Mouse (Mus musculus) CH12.LX (cell line): ENCODE measurements around the gene Ppp1r9b. TPM values are rescaled to one million over a fixed set of nuclear protein-coding genes. Genes with fewer than 3 reads are reported as not detected.

Experiments used
- DNase-seq: peaks from one replicate; pipeline ENCODE4 v3.0.0-alpha.2; 2013; ENCODE audit errors: extremely low read depth
- H3K27ac ChIP-seq: 2 replicates; pipeline ENCODE4 v1.5.1; 2012; ENCODE audit warnings: low read depth, mild to moderate bottlenecking, control low read depth, moderate library complexity; ENCODE audit not compliant: insufficient read depth
- H3K27me3 ChIP-seq: replicated peaks from 2 replicates; pipeline ENCODE3; 2012; ENCODE audit warnings: inconsistent platforms
- H3K36me3 ChIP-seq, 2 experiments: replicated peaks in 1 of 2; 2 replicates each; pipeline versions ENCODE3 to v1.6.1; 2012; ENCODE audit warnings: inconsistent platforms in 1 of 2, low read length in 1 of 2, mild to moderate bottlenecking in 1 of 2, mixed read lengths in 1 of 2, moderate library complexity in 1 of 2; ENCODE audit not compliant: control insufficient read depth in 1 of 2, insufficient read depth in 1 of 2
- H3K4me1 ChIP-seq, 2 experiments: 2 replicates each; pipeline ENCODE4 v1.6.1; 2012; ENCODE audit warnings: inconsistent platforms in 1 of 2, moderate library complexity in 1 of 2; ENCODE audit not compliant: insufficient read depth in 2 of 2, control insufficient read depth in 1 of 2
- H3K4me2 ChIP-seq: 2 replicates; pipeline ENCODE4 v1.6.1; 2012; ENCODE audit warnings: low read depth, mild to moderate bottlenecking, control low read depth; ENCODE audit not compliant: poor library complexity, insufficient read depth, severe bottlenecking
- H3K4me3 ChIP-seq, 3 experiments: fragments of 150-350 bp in 1 of 3; sonication (generic) in 1 of 3; replicated peaks in 1 of 3; 2 replicates each; pipeline versions ENCODE3 to v1.5.1; 2011 to 2012; ENCODE audit warnings: low read depth in 2 of 3, low read length in 2 of 3, mild to moderate bottlenecking in 2 of 3, moderate library complexity in 2 of 3, control low read depth in 1 of 3, improper control_type of control experiment in 1 of 3, inconsistent platforms in 1 of 3, mixed read lengths in 1 of 3; ENCODE audit not compliant: poor library complexity in 1 of 3
- H3K79me2 ChIP-seq: replicated peaks from 2 replicates; pipeline ENCODE4 v1.6.1; 2012; ENCODE audit warnings: mild to moderate bottlenecking, moderate library complexity; ENCODE audit not compliant: control insufficient read depth, poor library complexity, insufficient read depth, severe bottlenecking; ENCODE audit errors: extremely low read depth
- H3K9ac ChIP-seq: 2 replicates; pipeline ENCODE4 v1.6.1; 2012; ENCODE audit warnings: low read depth, mild to moderate bottlenecking, control low read depth, moderate library complexity; ENCODE audit not compliant: insufficient read depth
- H3K9me3 ChIP-seq: replicated peaks from 2 replicates; pipeline ENCODE3; 2012; ENCODE audit warnings: low read length, inconsistent platforms, mixed read lengths
- BHLHE40 ChIP-seq: IDR thresholded peaks from 2 replicates; pipeline ENCODE4 v1.6.1; 2011; ENCODE audit warnings: mild to moderate bottlenecking, low read depth, low read length, improper control_type of control experiment
- CHD2 ChIP-seq: IDR thresholded peaks from 2 replicates; pipeline ENCODE4 v1.6.1; 2011; ENCODE audit warnings: low read length, improper control_type of control experiment
- ELF1 ChIP-seq: IDR thresholded peaks from 2 replicates; pipeline ENCODE4 v1.6.1; 2014; ENCODE audit warnings: low read depth, mild to moderate bottlenecking, inconsistent platforms, low read length, improper control_type of control experiment
- ETS1 ChIP-seq: conservative IDR thresholded peaks from 2 replicates; pipeline ENCODE4 v1.6.1; 2012; ENCODE audit warnings: low read depth, mild to moderate bottlenecking, inconsistent platforms, low read length, improper control_type of control experiment, moderate library complexity
- GABPA ChIP-seq: IDR thresholded peaks from 2 replicates; pipeline ENCODE4 v1.6.1; 2012; ENCODE audit warnings: low read depth, low read length, improper control_type of control experiment, inconsistent platforms; ENCODE audit not compliant: insufficient replicate concordance
- HCFC1 ChIP-seq: IDR thresholded peaks from 2 replicates; pipeline ENCODE4 v1.6.1; 2012; ENCODE audit warnings: low read depth, mild to moderate bottlenecking, inconsistent platforms, low read length, improper control_type of control experiment
- JUND ChIP-seq: conservative IDR thresholded peaks from 2 replicates; pipeline ENCODE4 v1.6.1; 2011; ENCODE audit warnings: low read depth, low read length, improper control_type of control experiment
- KAT2A ChIP-seq: IDR thresholded peaks from 2 replicates; pipeline ENCODE4 v1.6.1; 2012; ENCODE audit warnings: low read length, improper control_type of control experiment, inconsistent platforms; ENCODE audit not compliant: insufficient replicate concordance
- MAFK ChIP-seq: IDR thresholded peaks from 2 replicates; pipeline ENCODE4 v1.6.1; 2011; ENCODE audit warnings: low read length, improper control_type of control experiment; ENCODE audit not compliant: insufficient replicate concordance
- MAX ChIP-seq: IDR thresholded peaks from 2 replicates; pipeline ENCODE4 v1.6.1; 2011; ENCODE audit warnings: low read length, improper control_type of control experiment
- MAZ ChIP-seq: IDR thresholded peaks from 2 replicates; pipeline ENCODE4 v1.6.1; 2012; ENCODE audit warnings: low read depth, mild to moderate bottlenecking, inconsistent platforms, low read length, improper control_type of control experiment, moderate library complexity
- MEF2A ChIP-seq: IDR thresholded peaks from 2 replicates; pipeline ENCODE4 v1.6.1; 2014; ENCODE audit warnings: low read depth, mild to moderate bottlenecking, inconsistent platforms, low read length, improper control_type of control experiment, borderline replicate concordance
- NELFE ChIP-seq: IDR thresholded peaks from 2 replicates; pipeline ENCODE4 v1.6.1; 2011; ENCODE audit warnings: low read depth, low read length, improper control_type of control experiment
- POLR2A ChIP-seq: IDR thresholded peaks from 2 replicates; pipeline ENCODE4 v1.6.1; 2011; ENCODE audit warnings: low read depth, mild to moderate bottlenecking, improper control_type of control experiment, low read length
- RCOR1 ChIP-seq: conservative IDR thresholded peaks from 2 replicates; pipeline ENCODE4 v1.6.1; 2012; ENCODE audit warnings: low read depth, mild to moderate bottlenecking, inconsistent platforms, low read length, improper control_type of control experiment
- SIN3A ChIP-seq: IDR thresholded peaks from 2 replicates; pipeline ENCODE4 v1.6.1; 2012; ENCODE audit warnings: low read length, improper control_type of control experiment, inconsistent platforms
- SMC3 ChIP-seq: IDR thresholded peaks from 2 replicates; pipeline ENCODE4 v1.6.1; 2011; ENCODE audit warnings: low read depth, low read length, improper control_type of control experiment
- TBP ChIP-seq: conservative IDR thresholded peaks from 2 replicates; pipeline ENCODE4 v1.6.1; 2011; ENCODE audit warnings: low read depth, low read length, improper control_type of control experiment
- USF1 ChIP-seq: IDR thresholded peaks from 2 replicates; pipeline ENCODE4 v1.6.1; 2014; ENCODE audit warnings: low read depth, mild to moderate bottlenecking, inconsistent platforms, low read length, improper control_type of control experiment
- USF2 ChIP-seq: conservative IDR thresholded peaks from 2 replicates; pipeline ENCODE4 v1.6.1; 2011; ENCODE audit warnings: low read depth, low read length, improper control_type of control experiment
- ZC3H11A ChIP-seq: IDR thresholded peaks from 2 replicates; pipeline ENCODE4 v1.6.1; 2012; ENCODE audit warnings: low read depth, mild to moderate bottlenecking, inconsistent platforms, low read length, improper control_type of control experiment
- ZMIZ1 ChIP-seq: IDR thresholded peaks from 2 replicates; pipeline ENCODE4 v1.6.1; 2012; ENCODE audit warnings: low read depth, mild to moderate bottlenecking, inconsistent platforms, low read length, improper control_type of control experiment
- dilution Hi-C: fragments of 300-500 bp; cut with MboI; formaldehyde crosslinking; loops from 2 replicates; pipeline ENCODE4 v1.14.3; 2020; ENCODE audit warnings: low sequenced_read_pairs; ENCODE audit not compliant: extremely low pct_unique_long_range_greater_than_20kb, extremely low pct_ligation_motif_present
- in situ Hi-C: fragments of 300-500 bp; cut with MboI; formaldehyde crosslinking; loops from 3 replicates; pipeline ENCODE4 v1.14.3; 2019; ENCODE audit warnings: low sequenced_read_pairs, low pct_ligation_motif_present, low pct_unique_long_range_greater_than_20kb, mixed read lengths
- polyA plus RNA-seq: library from polyadenylated mRNA; unstranded; fragments of >175 nt; gene quantifications from 2 replicates; pipeline ENCODE4 v1.2.1, GENCODE M21; 2012; ENCODE audit warnings: low read depth; ENCODE audit not compliant: insufficient read length
- total RNA-seq, 2 experiments: library from RNA; depleted of rRNA; stranded (reverse); fragments of 300-350 nt in 1 of 2; fragments of >200 nt in 1 of 2; gene quantifications; 2 replicates each; pipeline ENCODE4 v1.2.3; 2012 to 2014

Ppp1r9b gene
- total and polyA plus RNA-seq, 3 experiments, result 7.8 to 21.8 (median 21.2) TPM

DNA sequence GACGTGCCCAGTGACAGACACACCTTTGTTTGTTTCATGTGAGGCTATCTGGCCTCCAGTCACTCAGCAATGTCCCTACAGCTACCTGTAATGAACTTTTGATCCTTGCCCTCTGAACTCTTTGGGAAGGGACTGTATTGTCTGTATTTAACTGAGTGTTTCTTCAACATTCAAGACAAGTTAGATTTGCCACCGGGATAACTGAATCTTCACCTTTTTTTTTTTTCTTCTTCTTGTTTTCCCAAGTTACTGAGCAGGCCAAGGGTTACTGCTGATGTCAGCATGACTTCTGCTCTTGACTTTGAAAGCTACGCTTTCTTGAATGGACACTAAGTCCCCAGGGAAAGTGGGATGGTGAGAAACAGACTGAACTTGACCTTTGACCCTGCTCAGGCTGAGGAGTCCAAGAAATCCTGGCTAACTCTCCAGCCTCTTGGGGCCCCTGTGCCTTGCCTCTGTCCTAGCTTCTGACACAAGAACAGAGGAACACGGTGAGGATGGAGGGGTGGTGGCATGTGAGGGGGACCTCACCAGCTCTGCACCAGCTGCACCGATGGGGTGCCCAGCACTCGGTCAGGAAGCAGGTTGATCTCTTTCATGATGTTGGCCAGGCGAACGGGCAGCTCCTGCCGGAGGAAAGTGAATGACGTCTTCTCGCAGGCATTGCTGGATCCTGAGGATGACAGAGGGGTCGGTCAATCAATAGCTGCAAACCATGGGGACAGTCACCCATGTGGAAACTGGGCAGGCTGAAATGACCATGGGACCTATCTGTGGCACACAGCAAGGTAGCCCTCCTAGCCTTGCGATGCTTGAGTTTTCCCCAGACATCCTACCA is 48.2 kb downstream of the Ppp1r9b start:
- H3K9ac ChIP-seq, result no peak overlapping the region
- in situ Hi-C loops (no loop called here), dilution Hi-C loops (no loop called here)
- H3K27ac ChIP-seq, result no peak overlapping the region
- TF ChIP-seq POLR2A, result no peak
- TF ChIP-seq SMC3, result no peak
- 0 out of 2 replicates have a peak, but pooled peaks have one; percentile 21 for TF ChIP-seq MAFK
- no peak for TF ChIP-seq ZC3H11A
- no peak for TF ChIP-seq MEF2A
- TF ChIP-seq ZMIZ1, result no peak
- no peak for TF ChIP-seq NELFE
- no peak for TF ChIP-seq HCFC1
- H3K4me1 ChIP-seq, result peaks cover 0 to 13% of the 10 kb centered on the region in 2 experiments; a peak in 3 of 4 replicates
- no peaks in the 10 kb centered on the region for H3K9me3 ChIP-seq
- peaks cover 0 to 3% of the 10 kb centered on the region in 2 experiments for H3K36me3 ChIP-seq
- DNase-seq, result no peak
- no peak overlapping the region for H3K4me3 ChIP-seq
- no peak overlapping the region for H3K4me2 ChIP-seq
- H3K79me2 ChIP-seq, result no peaks in the 10 kb centered on the region
- H3K27me3 ChIP-seq, result peaks cover 77% of the 10 kb centered on the region

DNA sequence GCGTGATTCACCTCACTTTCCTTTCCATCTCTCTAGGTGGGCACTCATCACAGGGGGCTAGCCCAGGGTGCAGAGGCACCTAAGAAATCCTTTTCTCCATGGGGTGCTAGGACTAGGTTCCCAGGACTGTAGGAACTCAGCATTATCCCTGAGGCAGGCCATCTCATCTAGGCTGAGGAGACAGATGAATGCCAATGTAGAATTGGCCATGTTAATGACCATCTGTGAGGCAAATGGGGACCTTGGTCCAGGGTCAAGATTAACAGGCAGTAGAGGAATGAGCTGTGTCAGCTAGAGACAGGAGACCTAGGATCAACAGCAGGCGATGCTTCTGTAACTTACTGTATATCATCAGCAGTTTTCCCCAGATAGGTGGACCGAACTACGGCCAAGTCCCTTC is 48.9 kb downstream of the Ppp1r9b start:
- Histone ChIP-seq H3K9me3 (no peaks in the 10 kb centered on the region), H3K4me3 (no peak overlapping the region), H3K4me1 (peaks cover 0 to 13% of the 10 kb centered on the region in 2 experiments; a peak in 3 of 4 replicates), H3K27me3 (peaks cover 70% of the 10 kb centered on the region), H3K27ac (no peak overlapping the region), H3K9ac (no peak overlapping the region), H3K4me2 (no peak overlapping the region), H3K36me3 (peaks cover 4 to 10% of the 10 kb centered on the region in 2 experiments), H3K79me2 (no peaks in the 10 kb centered on the region)
- TF ChIP-seq MAX (no peak), ZC3H11A (no peak), BHLHE40 (no peak), HCFC1 (no peak), JUND (no peak), SIN3A (no peak), USF1 (no peak), USF2 (no peak), POLR2A (no peak), TBP (no peak), NELFE (no peak), RCOR1 (no peak), KAT2A (no peak), MAZ (no peak), GABPA (no peak), ELF1 (no peak), ETS1 (no peak), CHD2 (no peak)
- dilution Hi-C loops (no loop called here), in situ Hi-C loops (loop anchor here (5.0 to 10.0 kb wide), 2 partner anchors 68 to 195 kb away; no protein-coding TSS in a partner anchor)
- DNase-seq, result no peak
